Mouse (Mus musculus) adrenal gland, postnatal 36 days (tissue): Measurements from ENCODE around the gene Tmem63a. TPM values are rescaled to one million over a fixed set of nuclear protein-coding genes. Genes with fewer than 3 reads are reported as not detected.
A peak's percentile ranks its signal among the peaks of the same experiment; 100 is the strongest.

Experiments
- DNase-seq, 2 experiments: peaks; one replicate each; pipeline ENCODE4 v3.0.0; 2021; ENCODE audit warnings: mixed read lengths in 1 of 2
- total RNA-seq, 2 experiments: library from RNA; stranded (reverse); gene quantifications; 2 replicates each; pipeline ENCODE4 v1.2.3; 2021

The Tmem63a gene
- total RNA-seq, 2 experiments from 2014 or later, result 52.6 to 80.8 TPM

DNA sequence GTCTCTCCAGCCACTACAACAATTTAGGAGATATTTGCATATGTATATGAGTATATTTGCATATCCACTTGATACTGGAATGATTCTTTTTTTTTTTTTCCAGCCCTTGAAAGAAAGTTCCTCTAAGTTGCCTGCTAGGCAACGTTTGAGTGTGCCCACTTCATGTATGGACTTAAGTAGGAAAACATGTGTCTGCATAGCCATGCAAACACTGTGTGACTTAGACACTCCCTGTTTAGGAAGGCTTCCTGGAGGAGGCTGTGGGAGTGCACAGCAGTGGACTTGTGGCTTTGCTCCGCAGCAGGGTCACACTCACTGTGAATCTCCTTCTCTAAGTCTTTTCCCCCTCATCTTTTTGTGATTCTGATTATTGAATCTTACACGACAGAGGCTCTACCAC lies 16.7 kb downstream of the Tmem63a start:
- DNase-seq, result no peak

DNA sequence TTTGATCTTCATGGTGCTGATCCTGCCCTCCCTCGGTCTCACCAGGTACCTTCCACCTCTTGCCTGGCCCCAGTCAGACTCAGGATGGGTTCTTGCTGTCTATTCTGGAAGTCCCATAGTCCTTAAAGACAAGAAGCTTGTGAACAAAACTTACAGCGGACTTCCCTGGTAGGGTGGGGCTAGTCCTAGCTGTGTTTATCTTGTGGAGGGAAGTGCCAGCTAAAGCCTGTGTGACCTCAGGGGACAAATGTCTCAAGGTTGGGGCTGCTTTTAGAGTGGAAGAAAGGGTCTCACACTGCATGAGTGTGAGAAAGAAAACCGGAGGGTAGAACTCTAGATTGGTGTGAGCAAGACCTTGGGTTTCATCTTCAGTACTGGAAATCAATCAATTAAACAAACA lies 23.6 kb downstream of the Tmem63a start:
- no peak for DNase-seq

DNA sequence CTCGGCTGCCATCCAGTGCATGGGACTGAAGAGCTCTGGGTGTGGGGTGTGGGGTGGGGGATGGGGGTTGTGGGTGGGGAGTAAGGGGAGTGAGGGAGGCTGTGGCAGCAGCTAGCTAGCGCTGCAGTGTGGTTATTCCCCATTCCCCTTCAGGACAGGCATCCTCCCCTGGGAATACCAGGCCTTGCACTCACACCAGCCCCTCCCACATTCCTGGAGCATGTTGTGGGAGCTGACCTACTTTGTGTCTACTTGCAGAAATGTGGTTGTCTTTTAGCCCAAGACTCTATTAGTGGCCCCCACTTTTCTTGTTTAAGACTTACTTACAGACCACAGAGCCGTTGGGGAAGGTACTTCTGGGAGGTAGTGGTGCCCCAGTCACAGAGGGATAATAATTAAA lies 24.4 kb downstream of the Tmem63a start:
- peak; percentile 69 to 75 for DNase-seq

GRCm38 (mm10) chr1:180967261-180967660 lies 25.1 kb downstream of the Tmem63a start:
- DNase-seq, result no peak

DNA sequence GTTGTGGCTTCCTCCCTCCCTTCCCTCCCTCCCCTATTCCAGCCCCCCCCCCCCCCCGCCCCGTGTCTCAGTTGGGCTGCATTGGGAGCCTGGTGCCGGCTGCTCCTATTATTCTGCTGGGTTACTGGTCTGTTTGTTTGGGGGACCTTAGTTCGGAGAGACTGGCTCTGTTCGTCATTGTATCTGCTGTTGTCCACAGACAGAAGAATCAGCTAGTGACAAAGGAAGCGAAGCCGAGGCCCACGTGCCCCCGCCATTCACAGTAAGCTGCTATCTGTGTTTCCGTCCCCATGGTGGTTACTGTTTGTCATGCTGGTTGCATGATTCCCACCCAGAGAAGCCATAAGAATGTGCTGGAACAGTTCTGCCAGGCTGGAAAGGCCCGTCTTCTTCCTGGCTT lies 30.8 kb downstream of the Tmem63a start:
- no peak for DNase-seq

- DNase-seq, result peak in 1 of 2 experiments; percentile 44
Observed at GRCm38 (mm10) chr1:180974126-180974746, 32.1 kb downstream of the Tmem63a start.

- DNase-seq, result peak; percentile 58 to 74
Observed at GRCm38 (mm10) chr1:180976110-180976679, 34.1 kb downstream of the Tmem63a start.

GRCm38 (mm10) chr1:180979484-180980251 lies 37.5 kb downstream of the Tmem63a start:
- no peak for DNase-seq

GRCm38 (mm10) chr1:180980464-180980863 lies 38.3 kb downstream of the Tmem63a start:
- peak in 1 of 2 experiments; percentile 41 for DNase-seq

GRCm38 (mm10) chr1:180981298-180982046 lies 39.3 kb downstream of the Tmem63a start:
- DNase-seq, result peak in 1 of 2 experiments; percentile 23

DNA sequence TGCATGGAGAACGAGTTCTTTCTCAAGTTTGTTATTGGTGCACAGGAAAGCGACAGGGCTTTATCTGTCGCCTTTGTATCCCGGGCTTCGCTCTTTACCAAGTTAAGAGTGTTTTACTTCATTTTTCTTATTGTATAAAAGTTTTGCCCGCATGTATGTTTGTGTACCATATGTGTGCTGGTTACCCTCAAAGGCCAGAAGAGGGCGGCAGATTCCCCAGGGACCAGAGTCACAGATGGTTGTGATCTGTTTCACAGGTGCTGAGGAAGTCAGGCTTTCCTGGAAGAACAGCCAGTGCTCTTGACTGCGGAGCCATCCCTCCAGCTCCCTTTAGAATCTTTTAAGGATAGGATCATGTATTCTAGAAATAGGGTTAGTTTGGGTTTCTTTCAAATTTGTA lies 44.6 kb downstream of the Tmem63a start:
- DNase-seq, result no peak

DNA sequence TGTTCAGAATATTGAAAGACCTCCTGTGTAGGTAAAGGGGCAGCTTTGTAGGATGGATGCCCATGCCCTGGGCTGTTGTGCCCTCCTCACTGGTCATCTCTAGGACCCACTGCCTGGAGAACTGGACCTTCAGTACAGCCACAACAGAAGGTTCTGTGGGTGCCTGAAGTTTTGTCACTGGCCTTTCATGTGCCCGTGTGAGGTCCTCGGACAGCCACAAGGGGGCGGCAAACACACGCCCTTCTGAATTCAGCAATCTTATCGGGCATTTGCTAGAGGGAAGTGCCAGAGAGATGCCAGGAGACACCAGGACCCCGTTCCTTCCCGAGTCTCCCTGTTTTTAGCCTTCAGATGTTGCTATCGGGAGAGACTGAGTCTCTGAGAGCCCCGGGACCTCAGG lies 45.6 kb downstream of the Tmem63a start:
- DNase-seq, result peak; percentile 82 to 86

DNA sequence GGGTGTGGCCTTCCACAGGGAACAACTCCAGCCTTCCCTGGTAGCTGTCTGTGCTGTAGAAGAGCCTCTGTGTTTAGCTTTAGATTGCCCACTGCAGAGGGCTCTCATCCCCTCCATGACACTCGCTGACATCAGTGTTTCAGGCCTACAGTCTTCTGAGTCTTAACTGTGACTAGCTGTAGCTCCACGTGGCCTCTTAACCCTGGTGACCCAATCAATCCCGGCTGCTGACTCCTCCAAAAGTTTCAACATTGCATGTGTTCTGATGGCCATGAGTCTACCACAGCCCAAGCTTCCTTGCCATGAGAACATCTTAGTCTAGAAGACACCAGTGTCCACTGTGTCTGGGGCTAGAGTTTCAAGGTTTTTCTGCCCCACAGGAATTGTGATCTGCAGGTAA lies 48.5 kb downstream of the Tmem63a start:
- no peak for DNase-seq

- peak in 1 of 2 experiments; percentile 66 for DNase-seq
Observed at GRCm38 (mm10) chr1:180992142-180992541, 50.0 kb downstream of the Tmem63a start.

GRCm38 (mm10) chr1:181000501-181001092 lies 58.5 kb downstream of the Tmem63a start:
- DNase-seq, result peak; percentile 77 to 81

DNA sequence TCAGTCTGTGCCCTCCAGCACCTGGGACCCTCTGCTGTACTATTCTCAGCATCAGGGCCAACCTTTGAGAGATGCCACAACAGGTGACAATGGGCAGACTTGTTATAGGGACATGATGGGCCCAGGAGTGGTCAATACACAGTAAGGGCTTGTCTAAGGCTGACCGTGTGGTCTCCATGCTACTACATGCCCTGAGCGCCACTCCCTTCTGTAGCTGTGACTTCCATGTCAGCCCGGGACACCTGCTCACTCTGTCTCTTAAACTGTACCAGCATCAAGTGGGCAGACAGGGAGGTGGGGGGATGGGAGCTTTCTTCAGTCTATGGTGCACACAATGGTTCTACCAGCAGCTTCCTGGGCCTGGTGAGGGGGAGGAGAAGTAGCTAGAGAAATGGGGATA lies 59.1 kb downstream of the Tmem63a start:
- no peak for DNase-seq

DNA sequence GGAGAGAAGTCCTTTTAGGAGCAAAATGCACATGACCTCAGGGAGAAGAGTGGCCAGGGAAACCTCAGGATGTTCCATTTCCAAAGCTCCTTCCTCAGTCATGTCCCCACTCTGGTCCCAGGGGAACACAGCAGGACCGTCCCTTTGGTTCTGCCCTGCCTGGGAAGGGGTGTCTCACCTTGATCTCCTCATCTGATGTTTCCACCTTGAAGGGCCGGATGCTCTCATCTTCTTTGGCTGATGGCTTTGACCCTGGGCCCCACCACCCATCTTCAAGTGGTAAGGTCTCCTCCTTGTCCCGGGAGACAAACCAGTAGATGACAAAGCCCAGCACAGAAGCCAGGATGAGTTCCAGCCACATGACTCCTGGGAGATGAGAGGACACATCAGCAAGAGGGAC lies 59.5 kb downstream of the Tmem63a start:
- DNase-seq, result no peak

- DNase-seq, result no peak
Observed at GRCm38 (mm10) chr1:181003790-181004189, 61.6 kb downstream of the Tmem63a start.

DNA sequence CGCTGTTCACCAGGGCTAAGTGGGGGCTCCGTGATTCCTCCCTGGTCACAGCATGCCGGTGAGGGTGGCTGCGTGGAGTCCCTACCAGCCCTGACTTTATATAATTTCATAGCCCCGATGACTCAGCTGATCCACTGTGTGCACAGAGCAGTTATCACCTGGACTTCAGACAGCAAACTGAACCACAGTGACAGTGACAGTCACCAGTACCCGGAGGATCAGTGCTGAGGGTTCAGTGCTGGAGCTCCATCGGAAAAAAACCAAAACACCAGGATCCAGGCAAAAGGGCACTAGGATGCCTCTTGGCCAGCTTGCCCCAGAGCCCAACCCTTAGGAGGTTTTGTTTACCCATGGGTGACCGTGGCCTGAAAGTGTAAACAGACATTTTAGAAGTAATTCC lies 63.2 kb downstream of the Tmem63a start:
- DNase-seq, result no peak

DNA sequence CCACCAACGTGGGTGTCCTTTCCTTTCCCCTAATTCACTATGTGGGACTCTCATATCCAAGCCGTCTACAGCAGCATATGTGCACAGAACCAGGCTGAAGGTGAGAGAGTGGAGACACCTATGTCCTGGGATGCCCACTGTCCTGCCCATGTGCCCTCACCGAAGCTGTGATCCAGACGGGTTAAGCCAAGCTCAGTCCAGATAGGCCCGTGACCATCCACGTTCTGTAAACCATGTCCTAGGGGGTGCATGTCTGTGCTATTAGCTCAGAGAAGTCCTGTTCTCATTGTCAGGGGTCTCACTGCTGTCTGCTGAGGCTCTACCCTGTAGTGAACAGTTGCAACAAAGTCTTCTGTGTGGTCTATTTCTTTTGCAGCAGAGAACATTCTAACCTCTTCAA lies 65.7 kb downstream of the Tmem63a start:
- no peak for DNase-seq

GRCm38 (mm10) chr1:181008266-181008665 lies 66.1 kb downstream of the Tmem63a start:
- peak in 1 of 2 experiments; percentile 60 for DNase-seq

DNA sequence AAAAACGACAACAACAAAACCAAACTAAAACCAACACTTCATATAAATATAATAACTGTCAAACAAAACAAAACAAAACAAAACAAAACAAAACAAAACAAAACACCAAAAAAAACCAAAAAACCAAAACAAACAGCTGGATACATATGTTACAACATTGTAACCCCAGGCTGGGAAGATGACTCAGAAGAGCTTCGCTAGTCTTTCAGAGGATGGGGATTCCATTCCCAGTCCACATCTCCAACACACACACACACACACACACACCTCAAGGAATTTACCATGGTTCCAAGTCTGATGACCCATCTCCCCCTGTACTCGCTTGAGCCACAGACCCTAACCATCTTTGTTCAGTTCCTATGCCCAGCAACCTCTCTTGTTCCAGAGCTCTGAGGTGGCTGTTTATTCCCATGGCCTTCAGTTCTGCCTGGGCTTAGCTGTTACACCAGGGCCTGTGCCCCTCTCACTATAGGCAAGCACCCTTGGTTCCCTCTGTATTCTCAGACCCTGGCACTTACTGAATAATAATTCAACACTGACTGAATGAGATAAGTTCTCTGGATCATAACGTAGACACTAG lies 67.0 kb downstream of the Tmem63a start:
- DNase-seq, result no peak
